Mouse (Mus musculus): ENCODE data around the gene Rab20. TPM values are rescaled to one million over a fixed set of nuclear protein-coding genes. Genes with fewer than 3 reads are reported as not detected.

Rab20 gene
- polyA plus RNA-seq, 1 experiment from 2014 or later, result 47.8 TPM

- Histone ChIP-seq H3K4me2 (ENCODE audit: low read depth, low read length) (no peak overlapping the region), H3K9me3 (replicated peaks; ENCODE audit: control insufficient read depth, low read length) (no peaks in the 10 kb centered on the region), H3K27ac (ENCODE audit: low read length) (no peak overlapping the region), H3K36me3 (ENCODE audit: control insufficient read depth, insufficient read depth) (no peaks in the 10 kb centered on the region), H3K9ac (ENCODE audit: low read length) (no peak overlapping the region), H3K4me3 (ENCODE audit: low read length) (no peak overlapping the region), H3K4me1 (ENCODE audit: control insufficient read depth, insufficient read depth, low read length) (peaks cover 4% of the 10 kb centered on the region), H3K27me3 (ENCODE audit: control insufficient read depth, insufficient read depth, low read length) (0 out of 2 replicates have a peak, but pooled peaks cover 4% of the 10 kb centered on the region)
- WGBS, result 60% methylated on average over 4 of the region's 4 CpGs
- no peak for ATAC-seq (replicated peaks; ENCODE audit: extremely low read depth, insufficient read depth, low FRiP score)
Observed at GRCm38 (mm10) chr8:11487229-11487628, 8.7 kb upstream of the Rab20 start.

- no peak for ATAC-seq (replicated peaks; ENCODE audit: extremely low read depth, insufficient read depth, low FRiP score)
- no peak overlapping the region for H3K27ac ChIP-seq (ENCODE audit: low read length)
- H3K4me2 ChIP-seq (ENCODE audit: low read depth, low read length), result no peak overlapping the region
- H3K4me3 ChIP-seq (ENCODE audit: low read length), result no peak overlapping the region
- WGBS, result 18% methylated on average over 7 of the region's 7 CpGs
- H3K36me3 ChIP-seq (ENCODE audit: control insufficient read depth, insufficient read depth), result no peaks in the 10 kb centered on the region
- no peaks in the 10 kb centered on the region for H3K9me3 ChIP-seq (replicated peaks; ENCODE audit: control insufficient read depth, low read length)
- peaks cover 10% of the 10 kb centered on the region for H3K4me1 ChIP-seq (ENCODE audit: control insufficient read depth, insufficient read depth, low read length)
- H3K27me3 ChIP-seq (ENCODE audit: control insufficient read depth, insufficient read depth, low read length), result 0 out of 2 replicates have a peak, but pooled peaks cover 4% of the 10 kb centered on the region
- H3K9ac ChIP-seq (ENCODE audit: low read length), result no peak overlapping the region
Observed at GRCm38 (mm10) chr8:11486142-11486541, 7.6 kb upstream of the Rab20 start.

- Histone ChIP-seq H3K4me2 (ENCODE audit: low read depth, low read length) (peak overlapping the region; percentile 39), H3K4me1 (ENCODE audit: control insufficient read depth, insufficient read depth, low read length) (peaks cover 12% of the 10 kb centered on the region), H3K27ac (ENCODE audit: low read length) (peak overlapping the region; percentile 94), H3K27me3 (ENCODE audit: control insufficient read depth, insufficient read depth, low read length) (no peaks in the 10 kb centered on the region; the same call in 1 of the 2 replicates), H3K9me3 (replicated peaks; ENCODE audit: control insufficient read depth, low read length) (no peaks in the 10 kb centered on the region), H3K36me3 (ENCODE audit: control insufficient read depth, insufficient read depth) (no peaks in the 10 kb centered on the region), H3K9ac (ENCODE audit: low read length) (peak overlapping the region; percentile 64), H3K4me3 (ENCODE audit: low read length) (no peak overlapping the region)
- peak; percentile 54 for ATAC-seq (replicated peaks; ENCODE audit: extremely low read depth, insufficient read depth, low FRiP score)
- 44% methylated on average over 3 of the region's 3 CpGs for WGBS
Observed at GRCm38 (mm10) chr8:11482537-11482936, 4.0 kb upstream of the Rab20 start.

GRCm38 (mm10) chr8:11481876-11482275, 3.4 kb upstream of the Rab20 start:
- no peak overlapping the region for H3K9ac ChIP-seq (ENCODE audit: low read length)
- H3K36me3 ChIP-seq (ENCODE audit: control insufficient read depth, insufficient read depth), result no peaks in the 10 kb centered on the region
- peaks cover 12% of the 10 kb centered on the region for H3K4me1 ChIP-seq (ENCODE audit: control insufficient read depth, insufficient read depth, low read length)
- no peaks in the 10 kb centered on the region; the same call in 1 of the 2 replicates for H3K27me3 ChIP-seq (ENCODE audit: control insufficient read depth, insufficient read depth, low read length)
- H3K4me3 ChIP-seq (ENCODE audit: low read length), result no peak overlapping the region
- H3K27ac ChIP-seq (ENCODE audit: low read length), result peak overlapping the region; percentile 94
- H3K4me2 ChIP-seq (ENCODE audit: low read depth, low read length), result peak overlapping the region; percentile 39
- 63% methylated on average over 3 of the region's 3 CpGs for WGBS
- ATAC-seq (replicated peaks; ENCODE audit: extremely low read depth, insufficient read depth, low FRiP score), result no peak
- no peaks in the 10 kb centered on the region for H3K9me3 ChIP-seq (replicated peaks; ENCODE audit: control insufficient read depth, low read length)

GRCm38 (mm10) chr8:11479591-11479990, 1.1 kb upstream of the Rab20 start:
- 21% methylated on average over 14 of the region's 14 CpGs for WGBS
- peak overlapping the region; percentile 95 for H3K4me2 ChIP-seq (ENCODE audit: low read depth, low read length)
- H3K4me1 ChIP-seq (ENCODE audit: control insufficient read depth, insufficient read depth, low read length), result peaks cover 20% of the 10 kb centered on the region
- peak overlapping the region; percentile 72 for H3K9ac ChIP-seq (ENCODE audit: low read length)
- H3K9me3 ChIP-seq (replicated peaks; ENCODE audit: control insufficient read depth, low read length), result no peaks in the 10 kb centered on the region
- no peaks in the 10 kb centered on the region for H3K36me3 ChIP-seq (ENCODE audit: control insufficient read depth, insufficient read depth)
- no peak for ATAC-seq (replicated peaks; ENCODE audit: extremely low read depth, insufficient read depth, low FRiP score)
- H3K4me3 ChIP-seq (ENCODE audit: low read length), result peak overlapping the region; percentile 84
- H3K27ac ChIP-seq (ENCODE audit: low read length), result peak overlapping the region; percentile 74
- H3K27me3 ChIP-seq (ENCODE audit: control insufficient read depth, insufficient read depth, low read length), result no peaks in the 10 kb centered on the region; the same call in 1 of the 2 replicates

- peaks cover 26% of the 10 kb centered on the region for H3K4me1 ChIP-seq (ENCODE audit: control insufficient read depth, insufficient read depth, low read length)
- no peaks in the 10 kb centered on the region for H3K36me3 ChIP-seq (ENCODE audit: control insufficient read depth, insufficient read depth)
- no peaks in the 10 kb centered on the region; the same call in 1 of the 2 replicates for H3K27me3 ChIP-seq (ENCODE audit: control insufficient read depth, insufficient read depth, low read length)
- H3K4me2 ChIP-seq (ENCODE audit: low read depth, low read length), result peak overlapping the region; percentile 95
- H3K9ac ChIP-seq (ENCODE audit: low read length), result peak overlapping the region; percentile 72
- H3K27ac ChIP-seq (ENCODE audit: low read length), result peak overlapping the region; percentile 74
- H3K9me3 ChIP-seq (replicated peaks; ENCODE audit: control insufficient read depth, low read length), result no peaks in the 10 kb centered on the region
- 5% methylated on average over 23 of the region's 23 CpGs for WGBS
- peak overlapping the region; percentile 84 for H3K4me3 ChIP-seq (ENCODE audit: low read length)
- ATAC-seq (replicated peaks; ENCODE audit: extremely low read depth, insufficient read depth, low FRiP score), result no peak
Observed at GRCm38 (mm10) chr8:11478807-11479527, 457 bp upstream of the Rab20 start.

- Histone ChIP-seq H3K27ac (ENCODE audit: low read length) (peak overlapping the region; percentile 97), H3K4me1 (ENCODE audit: control insufficient read depth, insufficient read depth, low read length) (peaks cover 40% of the 10 kb centered on the region), H3K4me3 (ENCODE audit: low read length) (peak overlapping the region; percentile 84), H3K36me3 (ENCODE audit: control insufficient read depth, insufficient read depth) (no peaks in the 10 kb centered on the region), H3K27me3 (ENCODE audit: control insufficient read depth, insufficient read depth, low read length) (no peaks in the 10 kb centered on the region; the same call in 1 of the 2 replicates), H3K4me2 (ENCODE audit: low read depth, low read length) (peak overlapping the region; percentile 95), H3K9ac (ENCODE audit: low read length) (peak overlapping the region; percentile 91), H3K9me3 (replicated peaks; ENCODE audit: control insufficient read depth, low read length) (no peaks in the 10 kb centered on the region)
- WGBS, result 3% methylated on average over 9 of the region's 9 CpGs
- no peak for ATAC-seq (replicated peaks; ENCODE audit: extremely low read depth, insufficient read depth, low FRiP score)
Observed at GRCm38 (mm10) chr8:11477178-11477553, 1.3 kb downstream of the Rab20 start.

- Histone ChIP-seq H3K9me3 (replicated peaks; ENCODE audit: control insufficient read depth, low read length) (no peaks in the 10 kb centered on the region), H3K4me3 (ENCODE audit: low read length) (peak overlapping the region; percentile 84), H3K27me3 (ENCODE audit: control insufficient read depth, insufficient read depth, low read length) (no peaks in the 10 kb centered on the region; the same call in 1 of the 2 replicates), H3K4me1 (ENCODE audit: control insufficient read depth, insufficient read depth, low read length) (peaks cover 35% of the 10 kb centered on the region), H3K27ac (ENCODE audit: low read length) (peak overlapping the region; percentile 97), H3K9ac (ENCODE audit: low read length) (peak overlapping the region; percentile 91), H3K4me2 (ENCODE audit: low read depth, low read length) (peak overlapping the region; percentile 95), H3K36me3 (ENCODE audit: control insufficient read depth, insufficient read depth) (no peaks in the 10 kb centered on the region)
- ATAC-seq (replicated peaks; ENCODE audit: extremely low read depth, insufficient read depth, low FRiP score), result peak; percentile 11
- WGBS, result 9% methylated on average over 24 of the region's 24 CpGs
Observed at GRCm38 (mm10) chr8:11476338-11477177, 2.0 kb downstream of the Rab20 start.

GRCm38 (mm10) chr8:11475876-11476275, 2.6 kb downstream of the Rab20 start:
- no peaks in the 10 kb centered on the region; the same call in 1 of the 2 replicates for H3K27me3 ChIP-seq (ENCODE audit: control insufficient read depth, insufficient read depth, low read length)
- H3K9ac ChIP-seq (ENCODE audit: low read length), result peak overlapping the region; percentile 91
- no peaks in the 10 kb centered on the region for H3K9me3 ChIP-seq (replicated peaks; ENCODE audit: control insufficient read depth, low read length)
- H3K4me2 ChIP-seq (ENCODE audit: low read depth, low read length), result peak overlapping the region; percentile 95
- peak overlapping the region; percentile 84 for H3K4me3 ChIP-seq (ENCODE audit: low read length)
- 20% methylated on average over 2 of the region's 2 CpGs for WGBS
- peaks cover 42% of the 10 kb centered on the region for H3K4me1 ChIP-seq (ENCODE audit: control insufficient read depth, insufficient read depth, low read length)
- H3K36me3 ChIP-seq (ENCODE audit: control insufficient read depth, insufficient read depth), result no peaks in the 10 kb centered on the region
- ATAC-seq (replicated peaks; ENCODE audit: extremely low read depth, insufficient read depth, low FRiP score), result no peak
- H3K27ac ChIP-seq (ENCODE audit: low read length), result peak overlapping the region; percentile 97
